15 mouse cellular contexts compared by ENCODE assay signal in the genomic region with DNA sequence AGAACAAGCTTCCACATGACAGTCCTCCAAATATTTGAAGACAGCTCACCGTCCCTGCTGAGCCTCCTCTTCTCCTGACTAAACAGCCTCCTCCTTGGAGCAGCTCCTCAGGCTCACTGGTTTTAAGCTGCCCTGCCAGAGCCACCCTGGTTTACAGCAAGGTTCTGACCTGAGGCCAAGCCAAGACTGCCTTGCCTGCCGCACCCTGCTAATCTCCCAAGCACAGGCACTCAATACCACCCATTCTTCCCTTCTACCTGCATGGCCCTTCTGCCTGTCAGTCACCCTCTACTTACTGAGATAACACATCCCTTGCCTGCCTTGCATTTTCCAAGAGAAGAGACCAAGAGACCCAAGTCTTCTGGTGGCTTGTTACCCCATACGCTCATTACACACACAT. TPM values are rescaled to one million over a fixed set of nuclear protein-coding genes. Genes with fewer than 3 reads are reported as not detected.
DNase-seq lines count a peak whose midpoint lies in the region; ATAC-seq lines count a peak whose summit lies in the region.
"Had no signal": no experiment of that assay in that cellular context is flagged by ENCODE, and none has a peak within 500 bp of the region (broad histone marks: within the 10 kb centered on the region; RNA-seq: fewer than 3 reads in every experiment).

No protein-coding gene starts in this region.

- H3K36me3 ChIP-seq in hindbrain, embryonic 10.5 days, result peaks cover 68% of the 10 kb centered on the region
- no peaks in the 10 kb centered on the region for H3K36me3 ChIP-seq in hindbrain, embryonic 11.5 days (ENCODE audit: control insufficient read depth, insufficient read depth, low read length)
- no peaks in the 10 kb centered on the region for H3K36me3 ChIP-seq in liver, embryonic 13.5 days
- no peaks in the 10 kb centered on the region for H3K36me3 ChIP-seq in kidney, embryonic 16.5 days (ENCODE audit: insufficient read depth, low read length)

- peaks cover 39% of the 10 kb centered on the region for H3K4me1 ChIP-seq in hindbrain, embryonic 10.5 days (replicated peaks)
- peaks cover 3% of the 10 kb centered on the region; the same call in 1 of the 2 replicates for H3K4me1 ChIP-seq in hindbrain, embryonic 11.5 days (replicated peaks; ENCODE audit: control insufficient read depth, insufficient read depth, low read length)
- H3K4me1 ChIP-seq in liver, embryonic 13.5 days (replicated peaks), result peaks cover 45% of the 10 kb centered on the region
- peaks cover 30% of the 10 kb centered on the region for H3K4me1 ChIP-seq in kidney, embryonic 16.5 days (ENCODE audit: insufficient read depth, low read length)

- no peak overlapping the region for H3K4me3 ChIP-seq in hindbrain, embryonic 10.5 days
- H3K4me3 ChIP-seq in hindbrain, embryonic 11.5 days (ENCODE audit: low read depth, low read length), result no peak overlapping the region
- H3K4me3 ChIP-seq in liver, embryonic 13.5 days (replicated peaks), result peak overlapping the region; percentile 46
- no peak overlapping the region for H3K4me3 ChIP-seq in kidney, embryonic 16.5 days (ENCODE audit: low read length)
- H3K4me3 ChIP-seq: limb, embryonic 12.5 days had no signal

- H3K27ac ChIP-seq in hindbrain, embryonic 10.5 days, result 0 out of 2 replicates have a peak overlapping the region, but pooled peaks have one; percentile 53
- no peak overlapping the region for H3K27ac ChIP-seq in hindbrain, embryonic 11.5 days (ENCODE audit: low read depth, low read length)
- H3K27ac ChIP-seq in liver, embryonic 13.5 days, result peak overlapping the region; percentile 86
- H3K27ac ChIP-seq in kidney, embryonic 16.5 days (ENCODE audit: low read length), result no peak overlapping the region
- H3K27ac ChIP-seq: limb, embryonic 12.5 days had no signal

- peaks cover 9% of the 10 kb centered on the region; the same call in 1 of the 2 replicates for H3K27me3 ChIP-seq in hindbrain, embryonic 10.5 days (ENCODE audit: insufficient read depth, poor library complexity, severe bottlenecking)
- H3K27me3 ChIP-seq in hindbrain, embryonic 11.5 days (ENCODE audit: control insufficient read depth, insufficient read depth, low read length), result no peaks in the 10 kb centered on the region
- H3K27me3 ChIP-seq in liver, embryonic 13.5 days, result peaks cover 19% of the 10 kb centered on the region
- H3K27me3 ChIP-seq in kidney, embryonic 16.5 days (ENCODE audit: insufficient read depth, low read length), result no peaks in the 10 kb centered on the region
- H3K27me3 ChIP-seq: limb, embryonic 12.5 days had no signal

- DNase-seq in hindbrain, embryonic 10.5 days (ENCODE audit: low spot score), result no peak
- no peak for DNase-seq in hindbrain, embryonic 11.5 days (ENCODE audit: low spot score)
- DNase-seq in c-Kit-positive CD71-positive TER-119-positive erythroid progenitor cells, embryonic 14.5 days (ENCODE audit: low spot score), result peak; percentile 62
- peak; percentile 72 for DNase-seq in liver, embryonic 13.5 days
- peak; percentile 73 to 80 for DNase-seq in spleen, postnatal 4 days (ENCODE audit: low spot score in 2 of 2)
- DNase-seq in thymus, postnatal 14 days, result no peak
- DNase-seq: adrenal gland, adult 8-10 months; cerebellum, adult 11 months; kidney, adult 9 months; lung, postnatal 36 days; right cerebral cortex, postnatal 4 days; thymus, postnatal 25 days had no signal

- no peak overlapping the region for H3K4me2 ChIP-seq in hindbrain, embryonic 11.5 days (replicated peaks; ENCODE audit: low read depth, low read length)
- H3K4me2 ChIP-seq in liver, embryonic 13.5 days, result peak overlapping the region; percentile 69
- no peak overlapping the region for H3K4me2 ChIP-seq in kidney, embryonic 16.5 days (replicated peaks; ENCODE audit: low read depth, low read length)
- H3K4me2 ChIP-seq: limb, embryonic 12.5 days had no signal

- no peaks in the 10 kb centered on the region for H3K9me3 ChIP-seq in hindbrain, embryonic 10.5 days
- no peaks in the 10 kb centered on the region for H3K9me3 ChIP-seq in hindbrain, embryonic 11.5 days (ENCODE audit: control insufficient read depth, low read length)
- H3K9me3 ChIP-seq in liver, embryonic 13.5 days (replicated peaks), result no peaks in the 10 kb centered on the region
- H3K9me3 ChIP-seq in kidney, embryonic 16.5 days (ENCODE audit: low read length), result no peaks in the 10 kb centered on the region
- H3K9me3 ChIP-seq: limb, embryonic 12.5 days had no signal

- WGBS in hindbrain, embryonic 10.5 days, result 79% methylated on average over 3 of the region's 3 CpGs
- 76% methylated on average over 3 of the region's 3 CpGs for WGBS in hindbrain, embryonic 11.5 days
- 37% methylated on average over 3 of the region's 3 CpGs for WGBS in liver, embryonic 13.5 days (ENCODE audit: insufficient replicate concordance)
- 85% methylated on average over 3 of the region's 3 CpGs for WGBS in kidney, embryonic 16.5 days

- no peak for ATAC-seq in hindbrain, embryonic 11.5 days (ENCODE audit: low FRiP score)
- ATAC-seq in liver, embryonic 13.5 days (ENCODE audit: low read depth), result peak; percentile 99
- no peak for ATAC-seq in kidney, embryonic 16.5 days (ENCODE audit: low FRiP score, low TSS enrichment)
- ATAC-seq: forebrain, embryonic 16.5 days had no signal

- no peak overlapping the region for H3K9ac ChIP-seq in hindbrain, embryonic 11.5 days (ENCODE audit: low read depth, low read length)
- H3K9ac ChIP-seq in liver, embryonic 13.5 days, result peak overlapping the region; percentile 62
- no peak overlapping the region for H3K9ac ChIP-seq in kidney, embryonic 16.5 days (replicated peaks; ENCODE audit: low read length)
- H3K9ac ChIP-seq: limb, embryonic 12.5 days had no signal

RNA-seq across cellular contexts. Expression of gene Cacna1g, which starts 17.7 kb away (rescaled TPM):
- polyA plus RNA-seq in hindbrain, embryonic 10.5 days (2016; fragmentation: Nextera tagmentation; extraction: Ambion mirVana), result 5.3 and 7.7 TPM in 2 replicates
- polyA plus RNA-seq in hindbrain, embryonic 11.5 days (2014; fragmentation: Nextera tagmentation; extraction: Ambion mirVana), result 10.9 and 19.3 TPM in 2 replicates
- polyA plus RNA-seq in liver, embryonic 13.5 days (2015; fragmentation: Nextera tagmentation; extraction: Ambion mirVana), result 1.4 and 1.8 TPM in 2 replicates
- polyA plus RNA-seq in kidney, embryonic 16.5 days (2015; fragmentation: Nextera tagmentation; extraction: Ambion mirVana), result 10.2 and 10.3 TPM in 2 replicates

RNA-seq across cellular contexts. Expression of gene Spata20, which starts 29.6 kb away (rescaled TPM):
- 0.05 TPM in 1 of 2 replicates, not detected in the other for polyA plus RNA-seq in hindbrain, embryonic 10.5 days (2016; fragmentation: Nextera tagmentation; extraction: Ambion mirVana)
- polyA plus RNA-seq in hindbrain, embryonic 11.5 days (2014; fragmentation: Nextera tagmentation; extraction: Ambion mirVana), result not detected in 2 replicates
- not detected in 2 replicates for polyA plus RNA-seq in liver, embryonic 13.5 days (2015; fragmentation: Nextera tagmentation; extraction: Ambion mirVana)
- 0.19 and 0.37 TPM in 2 replicates for polyA plus RNA-seq in kidney, embryonic 16.5 days (2015; fragmentation: Nextera tagmentation; extraction: Ambion mirVana)

RNA-seq across cellular contexts. Expression of gene Epn3, which starts 43.4 kb away (rescaled TPM):
- 1.7 and 1.9 TPM in 2 replicates for polyA plus RNA-seq in hindbrain, embryonic 10.5 days (2016; fragmentation: Nextera tagmentation; extraction: Ambion mirVana)
- polyA plus RNA-seq in hindbrain, embryonic 11.5 days (2014; fragmentation: Nextera tagmentation; extraction: Ambion mirVana), result 0.80 and 1.3 TPM in 2 replicates
- polyA plus RNA-seq in liver, embryonic 13.5 days (2015; fragmentation: Nextera tagmentation; extraction: Ambion mirVana), result 0.05 and 0.08 TPM in 2 replicates
- 23.4 and 28.2 TPM in 2 replicates for polyA plus RNA-seq in kidney, embryonic 16.5 days (2015; fragmentation: Nextera tagmentation; extraction: Ambion mirVana)

Comparison
In these comparisons a context has a peak if more than half of its experiments do, and no peak if none do; other contexts are left out.
1. H3K27ac ChIP-seq: peak in hindbrain, embryonic 10.5 days (single experiment) and liver, embryonic 13.5 days (single experiment); none in hindbrain, embryonic 11.5 days (single experiment) and kidney, embryonic 16.5 days (single experiment).
2. DNase-seq: peak in c-Kit-positive CD71-positive TER-119-positive erythroid progenitor cells, embryonic 14.5 days (single experiment), liver, embryonic 13.5 days (single experiment) and spleen, postnatal 4 days (2 of 2); none in hindbrain, embryonic 10.5 days (single experiment), hindbrain, embryonic 11.5 days (single experiment) and thymus, postnatal 14 days (single experiment).